Mouse (Mus musculus): Measurements from ENCODE around the gene Cdk20.

Cdk20 gene

DNA sequence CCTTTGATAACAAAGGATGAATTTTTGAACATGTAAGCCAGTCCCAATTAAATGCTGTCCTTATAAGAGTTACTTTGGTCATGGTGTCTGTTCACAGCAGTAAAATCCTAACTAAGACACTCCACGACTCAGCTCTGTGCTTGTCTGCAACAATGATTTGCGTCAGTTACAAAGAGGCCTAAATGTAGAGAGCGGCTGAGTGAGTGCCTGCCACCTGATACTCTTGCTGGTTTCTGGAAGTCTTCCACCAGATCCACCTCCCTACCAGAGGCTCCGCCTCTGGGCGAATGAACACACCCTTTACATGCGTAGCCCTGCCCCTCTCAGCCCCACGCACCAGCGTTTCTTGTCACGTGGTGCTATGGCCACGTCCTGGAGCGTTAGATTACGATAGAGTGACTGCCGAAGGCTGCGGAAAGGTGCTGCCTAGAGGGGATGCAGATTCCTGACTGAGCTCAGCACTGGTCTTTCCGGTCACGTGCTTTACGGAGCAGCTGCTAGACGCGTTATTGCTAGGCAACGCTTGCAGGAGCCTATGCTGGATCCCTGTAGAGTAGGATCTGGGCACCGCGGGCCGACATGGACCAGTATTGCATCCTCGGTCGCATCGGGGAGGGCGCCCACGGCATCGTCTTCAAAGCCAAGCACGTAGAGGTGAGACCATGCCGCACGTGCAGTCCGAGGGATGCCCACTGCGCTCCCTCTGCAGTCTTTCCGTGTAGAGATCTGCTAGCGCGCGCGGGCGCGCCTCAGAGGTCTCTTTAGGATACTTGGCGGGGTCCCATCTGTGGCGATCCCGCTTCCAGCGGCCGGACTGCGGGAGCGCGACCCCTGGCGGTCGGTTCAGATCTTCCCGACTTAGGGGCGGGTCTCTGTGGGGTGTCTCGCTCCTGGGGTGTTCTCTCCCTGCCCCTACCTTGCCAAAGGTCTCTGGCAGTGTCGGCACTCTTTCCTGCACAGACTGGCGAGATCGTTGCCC, at the start of gene Cdk20:
Cdk20 (plus strand) TSS at position 298 of the 979 bp plus-strand sequence.
- DNase-seq (ENCODE audit: low read depth): no peak

DNA sequence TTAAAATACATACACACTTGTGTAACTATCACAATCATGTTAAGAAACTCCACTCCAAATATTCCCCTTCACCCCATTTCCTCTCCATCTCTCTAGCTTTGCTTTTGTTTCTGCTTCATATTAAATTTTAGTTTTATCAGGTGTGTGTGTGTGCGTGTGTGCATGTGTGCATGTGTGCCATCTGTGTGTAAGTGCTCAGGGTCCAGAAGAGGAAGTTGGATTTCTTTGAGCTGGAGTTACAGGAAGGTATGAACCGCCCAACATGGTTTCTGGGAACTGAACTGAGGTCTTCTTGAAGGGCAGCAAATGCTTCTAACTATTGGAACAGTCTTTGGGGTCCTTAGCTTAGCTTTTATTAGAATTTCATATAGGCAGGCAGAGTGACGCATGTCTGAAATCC, 47.2 kb upstream of the Cdk20 start:
- DNase-seq (ENCODE audit: low read depth): no peak

DNA sequence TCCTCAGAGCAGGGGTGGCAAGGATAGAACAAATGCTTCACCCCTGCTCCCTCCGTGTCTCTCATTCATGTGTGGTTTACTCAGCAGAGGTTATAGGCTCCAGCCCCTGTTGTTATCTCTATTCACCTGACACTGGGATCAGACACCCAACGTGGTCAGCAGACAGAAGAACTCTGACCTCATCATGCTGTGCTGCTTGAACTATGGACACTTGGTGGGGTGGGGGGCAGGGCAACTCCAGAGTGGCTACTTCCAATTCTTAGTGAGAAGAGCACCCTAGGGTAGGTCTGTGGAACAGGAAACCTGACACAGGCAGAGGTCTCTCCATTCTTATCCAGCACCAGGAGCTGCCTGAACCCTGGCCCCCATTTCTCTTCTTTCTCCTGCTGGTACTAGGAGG, 46.1 kb upstream of the Cdk20 start:
- DNase-seq (ENCODE audit: low read depth): no peak

DNA sequence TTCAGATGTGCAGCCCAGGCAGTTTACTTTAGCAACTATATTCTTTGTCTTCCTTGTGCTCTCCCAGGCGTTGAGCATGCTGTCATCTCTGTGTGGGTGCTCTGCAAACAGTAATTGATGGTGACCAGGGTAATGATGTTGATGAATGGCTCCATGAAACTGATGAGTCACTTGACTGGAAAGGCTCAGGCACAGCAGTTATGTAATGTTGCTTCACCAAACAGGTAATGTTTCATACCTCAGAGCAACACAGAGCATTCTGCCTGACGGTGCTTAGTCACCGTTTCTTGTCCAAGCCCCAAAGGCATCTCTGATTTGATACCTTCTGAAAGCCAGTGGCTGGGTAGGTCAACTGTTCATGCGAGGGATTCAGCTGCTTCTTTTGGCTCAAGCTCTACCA, 43.7 kb upstream of the Cdk20 start:
- no peak for DNase-seq (ENCODE audit: low read depth)

DNA sequence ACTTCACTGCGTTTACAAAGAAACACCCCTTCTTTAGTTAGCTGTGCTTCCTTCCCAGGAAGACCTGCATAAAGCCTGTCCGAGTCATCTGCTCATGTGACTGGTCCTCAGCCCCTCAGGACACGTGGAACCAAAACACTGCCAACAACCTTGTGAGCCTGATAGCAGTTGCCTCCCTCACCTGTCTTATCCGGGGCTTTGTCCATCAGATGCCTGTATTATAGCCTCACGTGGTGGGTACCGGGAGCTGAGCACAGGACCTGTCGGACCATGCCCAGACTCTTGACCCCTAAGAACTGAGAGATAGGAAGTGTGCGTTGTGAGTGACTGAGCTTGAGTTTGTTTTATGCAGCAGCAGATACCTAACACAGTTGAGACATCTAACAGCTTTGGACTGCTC, 35.1 kb upstream of the Cdk20 start:
- no peak for DNase-seq (ENCODE audit: low read depth)

DNA sequence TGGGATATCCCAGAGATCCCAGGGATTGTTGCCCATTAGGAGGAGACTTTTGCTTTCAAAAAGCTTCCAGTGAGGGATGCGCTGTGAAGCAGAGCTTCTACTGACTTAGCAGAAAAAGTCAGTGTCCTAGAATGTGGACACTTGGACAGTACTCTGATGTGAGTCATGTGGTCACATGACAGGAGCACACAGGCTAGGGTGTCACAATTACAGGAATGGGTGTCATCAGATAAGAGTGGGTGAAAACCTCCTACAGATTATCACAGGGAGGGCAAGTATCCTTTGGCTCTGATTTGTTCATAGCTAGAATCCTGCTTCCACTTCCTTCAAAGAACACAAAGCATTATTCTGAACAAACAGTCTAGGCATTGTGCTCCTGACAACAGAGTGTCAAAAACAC, 34.0 kb upstream of the Cdk20 start:
- peak; percentile 63 for DNase-seq (ENCODE audit: low read depth)

DNA sequence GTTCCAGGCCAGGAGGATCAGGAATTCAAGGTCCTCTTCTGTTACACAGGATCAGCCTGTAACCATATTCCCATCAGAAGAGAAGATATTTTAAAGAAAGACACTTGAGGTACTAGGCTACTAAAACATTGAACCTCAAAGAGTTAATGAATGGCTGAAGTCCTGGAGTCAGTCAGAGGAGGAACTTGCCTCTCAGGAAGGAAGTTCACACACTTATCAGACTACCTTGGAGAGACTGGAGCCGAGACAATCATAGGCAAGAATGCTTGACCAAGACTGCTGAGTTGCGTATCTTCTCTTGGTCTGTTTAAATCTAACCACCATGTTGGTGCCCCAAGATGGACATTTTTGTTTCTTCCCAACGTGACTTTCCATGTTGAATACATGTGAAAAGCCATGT, 32.2 kb upstream of the Cdk20 start:
- no peak for DNase-seq (ENCODE audit: low read depth)

DNA sequence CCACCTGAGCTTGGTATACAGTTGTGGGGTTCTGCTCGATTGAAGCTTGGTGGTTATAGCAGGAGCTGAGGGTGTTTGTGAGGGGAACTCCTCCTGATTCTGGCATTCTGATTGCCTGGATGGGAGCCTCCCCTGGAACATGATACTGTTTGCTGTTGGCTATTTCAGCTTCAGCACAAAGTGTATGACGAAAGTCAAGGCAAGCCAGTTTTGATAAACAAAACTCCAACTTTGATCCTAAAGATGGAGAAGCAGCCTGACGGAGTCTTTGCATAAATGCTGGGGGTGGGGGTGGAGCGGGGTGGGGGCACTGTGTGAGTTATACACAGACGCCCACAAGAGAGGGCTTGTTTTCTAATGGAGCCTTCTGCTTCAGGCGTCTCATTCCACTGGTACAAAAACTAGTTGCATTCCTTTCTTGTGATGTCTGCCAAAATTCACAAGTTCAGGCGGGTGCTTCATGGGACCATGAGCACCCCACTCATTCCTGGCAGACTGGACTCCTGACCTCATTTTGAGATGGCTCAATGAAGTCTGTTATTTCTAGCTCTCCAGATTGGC, 31.2 kb upstream of the Cdk20 start:
- DNase-seq (ENCODE audit: low read depth): no peak

DNA sequence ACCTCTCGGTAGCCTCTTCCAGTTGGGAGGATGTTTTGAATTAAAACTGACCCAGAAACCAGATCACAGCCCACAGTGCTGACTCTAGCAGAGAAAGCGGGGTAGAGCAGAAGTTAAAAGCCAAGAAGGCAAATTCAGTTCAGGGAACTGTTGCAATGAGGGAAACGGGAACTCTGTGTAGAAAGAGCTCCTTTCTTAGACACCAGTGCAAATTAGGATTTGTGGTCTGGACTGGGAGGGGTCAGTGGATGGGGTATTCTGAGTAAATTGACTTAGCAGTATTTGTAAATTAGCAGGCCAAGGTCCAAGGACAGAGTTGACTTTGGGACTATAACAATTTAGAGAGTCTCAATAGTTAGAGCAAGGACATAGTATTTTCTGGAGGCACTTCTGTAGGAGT, 30.1 kb upstream of the Cdk20 start:
- peak; percentile 25 for DNase-seq (ENCODE audit: low read depth)

DNA sequence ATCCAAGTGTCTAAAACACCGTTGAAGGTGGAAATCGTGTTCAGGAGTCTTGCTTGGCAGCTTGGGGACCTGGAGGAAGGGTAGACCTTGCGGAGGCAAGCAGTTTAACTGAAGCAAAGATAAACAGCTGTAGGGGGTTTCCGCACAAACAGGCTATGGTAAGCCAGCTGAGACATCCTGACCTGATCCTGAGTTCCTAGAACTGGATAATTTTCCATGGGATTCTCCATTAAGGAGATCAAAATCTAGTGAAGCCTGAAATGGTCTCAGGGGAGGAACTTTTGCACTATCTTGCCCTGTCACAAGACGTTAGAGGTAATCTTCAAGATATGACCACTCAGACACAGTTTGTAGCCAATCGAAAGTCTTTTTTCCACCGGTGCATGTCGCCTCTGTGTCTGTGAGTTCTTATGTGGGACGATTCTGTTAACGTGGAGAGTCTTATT, 29.6 kb upstream of the Cdk20 start:
- no peak for DNase-seq (ENCODE audit: low read depth)

DNA sequence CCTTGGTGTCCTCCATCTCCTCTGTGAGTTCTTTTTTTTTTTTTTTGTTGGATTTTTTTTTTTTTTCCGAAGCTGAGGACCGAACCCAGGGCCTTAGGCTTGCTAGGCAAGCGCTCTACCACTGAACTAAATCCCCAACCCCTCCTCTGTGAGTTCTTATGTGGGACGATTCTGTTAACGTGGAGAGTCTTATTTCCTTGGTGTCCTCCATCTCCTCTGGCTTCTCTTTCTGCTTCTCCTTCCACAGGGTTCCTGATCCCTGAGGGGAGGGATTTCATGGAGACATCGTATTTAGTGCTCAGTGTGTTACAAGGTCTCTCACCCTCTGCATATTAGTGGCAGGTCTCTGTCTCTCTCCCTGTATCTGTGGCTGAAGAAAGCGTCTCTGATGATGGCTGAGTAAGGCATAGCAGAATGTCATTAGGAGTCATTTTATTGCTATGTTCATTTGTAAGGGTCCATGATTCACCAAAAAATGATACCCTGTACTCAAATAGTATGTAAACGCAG, 29.1 kb upstream of the Cdk20 start:
- no peak for DNase-seq (ENCODE audit: low read depth)

DNA sequence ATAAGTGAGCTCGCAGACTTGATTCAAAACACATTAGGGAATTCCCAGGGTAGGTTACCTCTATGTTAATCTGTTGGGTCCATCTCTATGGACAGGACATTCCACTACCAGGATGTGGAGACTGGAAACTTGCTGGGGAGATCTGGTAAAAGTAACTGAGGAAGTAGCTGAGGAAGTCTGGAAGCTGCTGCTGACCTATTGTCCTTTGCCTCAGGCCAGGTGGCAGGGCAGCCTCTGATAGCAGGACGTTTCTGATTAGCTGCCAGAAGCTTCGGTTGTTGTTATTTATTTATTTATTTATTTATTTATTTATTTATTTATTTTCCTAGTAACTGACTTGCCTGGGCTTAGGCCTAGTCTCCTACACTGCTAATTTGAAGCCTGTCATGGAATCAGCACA, 28.6 kb upstream of the Cdk20 start:
- no peak for DNase-seq (ENCODE audit: low read depth)

DNA sequence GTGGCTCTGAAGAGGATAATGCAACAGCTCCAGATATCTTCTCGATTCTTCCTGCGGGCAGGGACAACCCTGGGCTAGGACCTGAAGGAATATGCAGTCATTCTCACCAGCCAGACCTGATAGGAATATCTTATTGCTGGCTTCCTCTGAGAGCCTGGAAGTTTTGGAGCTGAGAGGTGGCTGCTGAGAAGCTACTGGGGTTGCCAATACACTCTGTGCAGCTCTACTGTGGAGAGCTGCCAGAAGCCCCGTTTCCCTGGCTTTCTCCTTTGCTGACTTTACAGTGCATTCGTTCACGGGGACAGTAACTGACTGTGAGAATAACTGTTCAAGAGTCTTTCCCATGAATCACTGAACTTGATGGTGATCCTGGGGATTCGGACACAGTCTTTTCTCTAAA, 26.6 kb upstream of the Cdk20 start:
- no peak for DNase-seq (ENCODE audit: low read depth)

DNA sequence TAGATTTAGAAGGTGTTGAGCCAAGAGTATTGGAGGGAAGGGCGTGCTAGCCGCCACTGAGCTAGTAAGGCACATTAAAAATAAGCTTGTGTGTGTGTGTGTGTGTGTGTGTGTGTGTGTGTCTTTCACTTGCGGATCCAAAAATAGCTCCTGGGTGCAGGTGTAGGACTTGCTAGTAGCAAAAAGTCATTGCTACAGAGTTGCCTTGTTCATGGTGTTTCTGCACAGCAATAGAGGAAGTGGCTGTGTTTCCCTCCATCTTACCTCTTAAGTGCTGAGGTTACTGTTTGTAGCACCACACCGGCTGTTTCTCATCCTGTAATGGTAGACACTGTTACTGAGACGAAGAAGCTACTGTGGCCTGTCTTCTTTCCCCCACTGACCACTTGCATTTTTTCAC, 24.1 kb upstream of the Cdk20 start:
- DNase-seq (ENCODE audit: low read depth): peak; percentile 39

DNA sequence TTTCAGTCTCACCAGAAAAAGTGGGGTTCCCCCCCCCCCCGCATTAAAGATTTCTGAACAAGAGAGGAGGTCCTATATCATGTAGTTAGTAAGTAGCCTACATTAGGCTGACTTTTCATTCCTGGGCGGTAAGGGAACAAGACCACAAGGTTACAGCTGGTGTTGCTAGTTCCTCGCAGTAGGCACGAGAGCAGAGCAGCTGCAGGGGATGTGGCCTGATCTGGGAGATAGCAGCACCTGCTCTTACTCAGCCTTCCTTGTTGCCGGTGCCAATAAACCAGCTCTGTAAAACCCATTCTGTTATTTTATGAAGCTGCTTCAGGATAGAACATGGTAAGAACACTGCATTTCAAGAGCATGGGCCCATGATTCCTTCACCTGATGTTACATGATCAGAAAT, 21.5 kb upstream of the Cdk20 start:
- peak; percentile 59 for DNase-seq (ENCODE audit: low read depth)

DNA sequence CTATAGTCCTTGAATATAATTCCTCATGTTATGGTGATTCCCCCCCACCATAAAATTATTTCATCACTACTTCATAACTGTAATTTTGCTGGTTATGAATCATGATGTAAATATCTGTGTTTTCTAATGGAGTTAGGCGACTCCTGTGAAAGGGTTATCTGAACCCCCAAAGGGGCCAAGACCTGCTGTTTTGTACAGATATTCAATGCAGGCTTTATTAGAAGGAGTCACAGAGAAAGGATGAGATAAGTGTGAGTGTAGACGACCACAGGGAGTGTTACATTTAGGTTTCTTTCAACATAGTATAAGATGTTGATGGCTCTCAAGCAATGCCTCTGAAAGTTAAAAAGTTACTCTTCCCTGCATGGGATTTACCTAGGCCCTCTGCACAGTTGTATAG, 20.8 kb upstream of the Cdk20 start:
- DNase-seq (ENCODE audit: low read depth): no peak

DNA sequence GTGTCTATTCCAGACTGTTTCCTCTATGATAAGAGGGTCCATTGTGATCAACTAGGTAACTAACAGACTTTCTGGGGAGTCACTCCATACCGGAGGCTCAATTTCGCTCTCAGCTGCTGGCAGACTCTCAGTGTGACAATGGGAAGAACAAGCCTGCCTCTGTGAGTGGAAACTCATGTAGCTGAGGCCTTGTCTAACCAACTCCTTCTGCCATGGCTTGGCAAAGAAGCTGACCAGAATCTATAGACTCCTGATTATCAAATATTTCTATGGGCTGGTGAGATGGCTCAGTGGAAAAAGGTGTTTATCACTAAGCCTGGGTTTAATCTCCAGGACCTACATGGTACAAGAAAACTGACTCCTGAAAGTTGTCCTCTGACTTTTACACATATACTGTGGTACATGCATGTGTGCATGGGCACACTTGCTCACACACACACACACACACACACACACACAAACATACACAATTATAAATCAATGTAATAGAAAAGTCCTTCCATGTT, 19.3 kb upstream of the Cdk20 start:
- DNase-seq (ENCODE audit: low read depth): no peak

DNA sequence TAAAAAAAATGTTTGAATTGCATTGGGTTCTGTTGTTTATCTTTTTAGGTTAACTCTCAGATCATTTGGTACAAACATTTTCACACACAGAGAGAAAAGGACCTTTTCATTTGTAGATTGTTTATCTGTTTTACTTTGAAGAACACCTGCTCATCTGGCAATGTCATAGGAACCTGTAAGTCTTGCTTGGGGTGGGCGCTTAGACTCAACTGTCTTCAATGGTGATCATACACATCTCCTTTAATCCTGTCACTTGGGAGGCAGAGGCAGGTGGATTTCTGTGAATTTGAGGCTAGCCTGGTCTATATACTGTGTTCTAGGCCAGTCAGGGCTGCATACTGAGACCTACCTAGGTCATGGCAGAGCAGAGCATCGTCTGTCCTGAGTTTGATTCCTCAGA, 16.5 kb upstream of the Cdk20 start:
- no peak for DNase-seq (ENCODE audit: low read depth)

DNA sequence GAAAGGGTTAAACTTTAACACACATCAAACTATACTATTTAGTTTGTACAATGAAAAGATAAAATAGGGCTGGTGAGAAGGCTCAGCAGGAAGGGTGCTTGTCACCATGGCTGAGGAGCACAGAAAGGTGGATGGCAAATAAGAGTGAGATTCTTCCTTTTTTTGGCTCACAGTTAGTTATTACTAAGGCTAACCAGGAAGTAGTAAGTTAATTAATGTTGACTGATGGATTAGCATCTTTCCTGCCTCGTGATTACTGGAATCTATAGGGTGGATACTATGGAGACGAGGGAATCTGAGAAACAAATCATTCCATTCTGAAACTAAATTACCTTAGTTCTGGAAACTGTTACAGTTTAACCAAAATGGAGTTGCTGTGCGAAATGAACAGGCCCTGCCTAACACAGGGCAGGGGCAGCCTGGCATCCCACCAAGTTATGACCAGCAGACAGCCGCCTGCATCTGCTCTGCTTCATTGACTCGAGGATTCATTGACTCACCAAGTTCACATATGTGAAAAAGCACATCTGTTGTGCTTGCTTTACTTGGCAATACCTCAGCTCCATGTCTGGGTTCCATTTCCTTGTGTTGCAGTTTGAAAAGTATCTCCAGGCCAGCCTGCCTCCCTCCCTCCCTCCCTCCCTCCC, 15.0 kb upstream of the Cdk20 start:
- DNase-seq (ENCODE audit: low read depth): no peak

DNA sequence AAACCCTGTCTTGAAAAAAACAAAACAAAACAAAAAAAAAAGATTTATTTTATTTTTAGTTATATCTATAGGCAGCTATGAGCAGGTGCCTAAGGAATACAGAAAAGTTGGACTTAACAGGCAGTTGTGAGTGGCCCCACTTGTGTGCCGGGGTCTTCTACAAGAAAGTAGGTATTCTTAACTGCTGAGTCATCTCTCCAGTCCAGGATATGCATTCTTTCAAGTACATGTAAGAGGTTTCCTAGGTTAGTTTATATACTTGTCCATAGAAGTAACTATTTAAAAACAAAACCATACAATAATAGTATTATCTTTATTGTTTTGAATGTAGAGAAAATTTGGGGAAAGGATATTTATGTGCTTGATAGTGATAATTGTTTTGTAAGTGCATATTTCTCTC, 11.3 kb upstream of the Cdk20 start:
- DNase-seq (ENCODE audit: low read depth): peak; percentile 9

DNA sequence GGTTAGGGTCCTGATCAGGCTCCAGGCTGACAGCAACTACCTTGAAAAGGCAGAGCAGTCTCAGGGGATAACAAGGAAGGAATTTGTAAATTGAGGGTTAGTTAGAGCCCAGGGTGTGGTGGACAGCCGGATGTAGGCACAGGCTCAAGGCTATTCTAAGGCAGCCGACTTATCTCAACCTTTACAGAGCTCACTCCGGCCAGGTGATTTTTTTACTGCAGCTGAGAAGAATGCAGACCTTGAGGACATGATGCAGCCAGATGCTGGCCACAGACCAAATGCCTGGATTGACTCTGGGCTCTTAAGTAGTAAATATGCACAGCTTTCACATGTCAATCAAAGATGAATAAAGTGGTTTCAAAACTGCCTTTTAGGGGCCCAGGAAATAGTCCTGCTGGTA, 10.7 kb upstream of the Cdk20 start:
- DNase-seq (ENCODE audit: low read depth): peak; percentile 37

DNA sequence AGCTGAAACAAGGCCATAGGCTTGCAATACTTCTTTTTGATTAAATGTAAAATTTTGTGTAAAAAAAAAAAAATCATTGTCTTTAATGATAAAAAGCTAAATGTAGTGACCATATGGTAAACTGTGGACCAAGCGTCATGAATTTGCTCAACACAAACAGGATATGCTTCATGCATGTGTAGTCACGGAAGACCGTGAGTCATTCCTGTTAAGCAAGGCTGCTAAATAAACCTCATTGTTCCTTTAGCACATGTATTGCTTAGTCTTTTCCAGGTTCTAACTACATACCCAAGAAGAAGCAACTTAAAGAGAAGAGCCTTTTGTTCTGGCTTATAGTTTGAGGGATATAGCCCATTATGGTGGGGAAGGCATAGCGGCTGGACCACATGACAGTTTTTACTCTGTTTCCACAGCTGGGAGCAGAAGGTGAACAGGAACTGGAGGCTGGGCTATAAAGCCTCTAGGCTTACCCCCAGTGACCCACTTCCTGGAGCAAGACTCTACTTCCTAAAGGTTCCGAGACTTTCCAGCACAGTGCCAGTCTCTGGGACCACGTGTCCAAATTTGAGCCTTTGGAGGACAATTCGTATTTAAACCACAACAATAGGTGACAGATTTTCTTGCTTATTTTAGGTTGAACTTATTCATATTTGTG, 10.0 kb upstream of the Cdk20 start:
- peak; percentile 90 for DNase-seq (ENCODE audit: low read depth)

Measured in 416B (cell line).